Mouse (Mus musculus) urinary bladder, adult 2 months (tissue): ENCODE results near the gene Skp1a. TPM values are rescaled to one million over a fixed set of nuclear protein-coding genes. Genes with fewer than 3 reads are reported as not detected.
A peak's percentile ranks its signal among the peaks of the same experiment; 100 is the strongest.

Experiments
- DNase-seq: peaks from one replicate; pipeline ENCODE4 v3.0.0; 2022; ENCODE audit warnings: low spot score
- polyA plus RNA-seq: library from polyadenylated mRNA; depleted of rRNA; stranded (reverse); fragments of >200 nt; gene quantifications from 2 replicates; pipeline ENCODE4 v1.2.3, GENCODE M21; 2012; rRNA removed

The Skp1a gene
- polyA plus RNA-seq, 1 experiment = 212 TPM

GRCm38 (mm10) chr11:52277433-52278150 lies 45.8 kb downstream of the Skp1a start:
- DNase-seq = no peak

GRCm38 (mm10) chr11:52278164-52278563 lies 46.4 kb downstream of the Skp1a start:
- no peak for DNase-seq

GRCm38 (mm10) chr11:52278991-52279390 lies 47.2 kb downstream of the Skp1a start:
- DNase-seq = no peak

GRCm38 (mm10) chr11:52279611-52280145 lies 47.9 kb downstream of the Skp1a start:
- DNase-seq = no peak

GRCm38 (mm10) chr11:52280566-52281455 lies 49.0 kb downstream of the Skp1a start:
- DNase-seq = no peak

- no peak for DNase-seq
Measured at GRCm38 (mm10) chr11:52281568-52282328, 50.0 kb downstream of the Skp1a start.

GRCm38 (mm10) chr11:52282420-52282773 lies 50.6 kb downstream of the Skp1a start:
- DNase-seq = no peak

- peak; percentile 62 for DNase-seq
Measured at GRCm38 (mm10) chr11:52282774-52283595, 51.2 kb downstream of the Skp1a start, which contains the start of gene Tcf7. Tcf7 (minus strand) TSS chr11:52283014.

- no peak for DNase-seq
Measured at GRCm38 (mm10) chr11:52283596-52284571, 52.1 kb downstream of the Skp1a start.

GRCm38 (mm10) chr11:52286301-52286957 lies 54.6 kb downstream of the Skp1a start:
- DNase-seq = no peak

- DNase-seq = no peak
Measured at GRCm38 (mm10) chr11:52286958-52287305, 55.1 kb downstream of the Skp1a start.

GRCm38 (mm10) chr11:52292346-52292745 lies 60.6 kb downstream of the Skp1a start:
- DNase-seq = no peak

- DNase-seq = no peak
Measured at GRCm38 (mm10) chr11:52292894-52293293, 61.1 kb downstream of the Skp1a start.

GRCm38 (mm10) chr11:52294103-52294502 lies 62.3 kb downstream of the Skp1a start:
- DNase-seq = no peak

Other genes starting within 250 kb of the Skp1a start
- 203 and 249 TPM in 2 replicates for gene Ube2b, start 231.2 kb upstream of the Skp1a start, polyA plus RNA-seq
- 4.6 and 5.6 TPM in 2 replicates for gene Cdkl3, start 227.8 kb upstream of the Skp1a start, polyA plus RNA-seq
- gene Ppp2ca, start 133.3 kb upstream of the Skp1a start, polyA plus RNA-seq = 49.0 and 50.1 TPM in 2 replicates
- not detected in 2 replicates for gene Olfr1373, start 86.5 kb upstream of the Skp1a start, polyA plus RNA-seq
- not detected in 2 replicates for gene Olfr1371, start 18.0 kb upstream of the Skp1a start, polyA plus RNA-seq
- gene Tcf7, start 51.0 kb downstream of the Skp1a start, polyA plus RNA-seq = 6.1 and 8.1 TPM in 2 replicates
- gene Vdac1, start 128.9 kb downstream of the Skp1a start, polyA plus RNA-seq = 166 and 206 TPM in 2 replicates
- gene 9530068E07Rik, start 164.4 kb downstream of the Skp1a start, polyA plus RNA-seq = 217 and 261 TPM in 2 replicates